Mouse (Mus musculus): Measurements from ENCODE around the gene Ffar2. TPM values are rescaled to one million over a fixed set of nuclear protein-coding genes. Genes with fewer than 3 reads are reported as not detected.

Gene Ffar2
- polyA plus RNA-seq, 2 experiments, result 0.36 to 0.43 TPM

DNA sequence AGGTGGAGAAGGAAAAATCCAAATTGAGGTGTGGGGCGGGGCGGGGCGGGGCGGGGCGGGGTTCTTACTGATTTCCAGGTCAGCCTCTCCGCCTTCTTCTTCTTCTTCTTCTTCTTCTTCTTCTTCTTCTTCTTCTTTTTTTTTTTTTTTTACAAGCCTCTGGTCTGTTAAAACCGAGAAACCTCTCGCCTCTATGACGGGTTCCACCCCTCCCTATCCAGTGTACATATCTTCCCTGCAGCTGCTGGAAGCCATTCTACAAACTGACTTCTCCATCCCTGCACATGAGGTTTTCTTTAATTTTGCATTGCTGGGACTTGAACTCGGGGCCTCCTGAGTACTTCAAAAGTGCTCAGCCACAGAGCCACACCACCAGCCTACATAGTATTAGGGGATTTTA, 3.1 kb upstream of the Ffar2 start:
- no peaks in the 10 kb centered on the region for H3K36me3 ChIP-seq (replicated peaks; ENCODE audit: control insufficient read depth, insufficient read depth, low read depth)
- no peak overlapping the region for H3K27ac ChIP-seq
- TF ChIP-seq EP300 (IDR thresholded peaks at IDR 0.05; ENCODE audit: low read depth), result no peak
- TF ChIP-seq CTCF (IDR thresholded peaks at IDR 0.05; ENCODE audit: low read depth), result no peak
- H3K9me3 ChIP-seq (ENCODE audit: control insufficient read depth, low read length), result no peaks in the 10 kb centered on the region
- no peak overlapping the region for H3K4me2 ChIP-seq (ENCODE audit: low read depth)
- H3K27me3 ChIP-seq (ENCODE audit: control insufficient read depth, insufficient read depth, low read length), result no peaks in the 10 kb centered on the region
- no peak overlapping the region for H3K4me3 ChIP-seq (ENCODE audit: insufficient read depth in 1 of 2, low read depth in 2 of 2, low read length in 2 of 2)
- DNase-seq (ENCODE audit: low read depth in 3 of 3, low spot score in 3 of 3) (no peak), ATAC-seq (ENCODE audit: insufficient read depth) (no peak)
- 63% methylated on average over 10 of the region's 10 CpGs for WGBS (ENCODE audit: insufficient replicate concordance)
- no peak overlapping the region for H3K9ac ChIP-seq (replicated peaks)
- H3K4me1 ChIP-seq (replicated peaks; ENCODE audit: control insufficient read depth in 2 of 2, insufficient read depth in 2 of 2, low read length in 1 of 2), result no peaks in the 10 kb centered on the region; a peak in 1 of 4 replicates

DNA sequence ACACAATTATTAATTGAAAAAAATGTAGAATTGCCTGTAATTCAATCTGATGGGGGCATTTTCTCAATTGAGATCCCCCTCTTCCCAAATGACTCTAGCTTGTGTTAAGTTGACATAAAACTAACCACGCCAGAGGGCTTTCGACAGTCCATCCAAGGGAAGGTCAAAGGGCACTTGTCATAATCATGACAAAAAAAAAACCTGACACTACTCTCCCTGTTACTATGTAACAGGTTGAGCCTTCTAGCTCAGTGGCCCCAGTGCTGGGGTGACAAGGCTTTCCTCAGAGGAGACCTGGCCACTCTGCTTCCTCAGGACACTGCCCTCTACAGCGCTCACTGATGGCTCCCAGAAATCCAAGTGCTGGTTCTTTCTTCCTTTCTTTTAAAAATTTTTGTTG, 731 bp upstream of the Ffar2 start:
- no peak for TF ChIP-seq EP300 (IDR thresholded peaks at IDR 0.05; ENCODE audit: low read depth)
- Histone ChIP-seq H3K9me3 (ENCODE audit: control insufficient read depth, low read length) (no peaks in the 10 kb centered on the region), H3K27ac (no peak overlapping the region), H3K27me3 (ENCODE audit: control insufficient read depth, insufficient read depth, low read length) (no peaks in the 10 kb centered on the region), H3K4me2 (ENCODE audit: low read depth) (no peak overlapping the region), H3K4me3 (ENCODE audit: insufficient read depth in 1 of 2, low read depth in 2 of 2, low read length in 2 of 2) (no peak overlapping the region), H3K9ac (replicated peaks) (no peak overlapping the region), H3K4me1 (replicated peaks; ENCODE audit: control insufficient read depth in 2 of 2, insufficient read depth in 2 of 2, low read length in 1 of 2) (peaks cover 0 to 8% of the 10 kb centered on the region in 2 experiments; a peak in 3 of 4 replicates), H3K36me3 (replicated peaks; ENCODE audit: control insufficient read depth, insufficient read depth, low read depth) (no peaks in the 10 kb centered on the region)
- ATAC-seq (ENCODE audit: insufficient read depth) (no peak), DNase-seq (ENCODE audit: low read depth in 3 of 3, low spot score in 3 of 3) (no peak)
- 71% methylated on average over 3 of the region's 3 CpGs for whole genome bisulfite sequencing (ENCODE audit: insufficient replicate concordance)

- H3K9ac ChIP-seq (replicated peaks), result no peak overlapping the region
- no peaks in the 10 kb centered on the region for H3K36me3 ChIP-seq (replicated peaks; ENCODE audit: control insufficient read depth, insufficient read depth, low read depth)
- H3K4me3 ChIP-seq (ENCODE audit: insufficient read depth in 1 of 2, low read depth in 2 of 2, low read length in 2 of 2), result no peak overlapping the region
- peaks cover 0 to 8% of the 10 kb centered on the region in 2 experiments; a peak in 3 of 4 replicates for H3K4me1 ChIP-seq (replicated peaks; ENCODE audit: control insufficient read depth in 2 of 2, insufficient read depth in 2 of 2, low read length in 1 of 2)
- no peaks in the 10 kb centered on the region for H3K27me3 ChIP-seq (ENCODE audit: control insufficient read depth, insufficient read depth, low read length)
- 27% methylated on average over 5 of the region's 5 CpGs for WGBS (ENCODE audit: insufficient replicate concordance)
- no peak overlapping the region for H3K4me2 ChIP-seq (ENCODE audit: low read depth)
- H3K9me3 ChIP-seq (ENCODE audit: control insufficient read depth, low read length), result no peaks in the 10 kb centered on the region
- H3K27ac ChIP-seq, result no peak overlapping the region
- no peak for ATAC-seq (ENCODE audit: insufficient read depth)
- DNase-seq (ENCODE audit: low read depth in 3 of 3, low spot score in 3 of 3), result no peak
- no peak for TF ChIP-seq EP300 (IDR thresholded peaks at IDR 0.05; ENCODE audit: low read depth)
- TF ChIP-seq CTCF (IDR thresholded peaks at IDR 0.05; ENCODE audit: low read depth), result no peak
Observed at GRCm38 (mm10) chr7:30821532-30821931, 2.0 kb downstream of the Ffar2 start.

DNA sequence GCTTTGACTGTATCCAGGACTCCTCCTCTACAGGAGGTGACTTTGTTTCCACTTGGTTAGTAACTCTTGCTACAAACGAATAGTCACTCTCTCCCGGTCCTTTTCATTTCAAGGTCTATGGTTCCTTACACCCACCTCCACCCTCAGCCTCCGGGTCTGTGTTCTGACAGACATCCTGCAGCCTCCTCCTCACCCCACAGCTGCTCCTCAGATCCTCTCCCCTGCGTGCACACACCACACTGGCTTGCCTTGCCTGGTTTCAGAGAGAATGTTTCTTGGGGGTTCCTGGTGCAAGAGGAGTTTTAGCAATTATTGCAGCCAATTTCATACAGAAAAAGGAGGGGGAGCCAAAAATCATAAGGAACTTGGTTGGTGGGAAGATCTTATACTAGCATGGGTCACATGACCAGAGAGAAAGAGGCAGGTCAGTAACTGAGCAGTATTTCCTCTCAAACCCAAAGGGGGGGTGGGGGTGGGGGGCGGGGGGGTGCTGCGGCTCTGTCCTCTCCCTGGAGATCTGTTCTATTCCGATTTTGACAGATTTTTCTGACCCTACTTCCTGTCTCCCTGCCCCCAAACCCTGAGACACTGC, 2.6 kb downstream of the Ffar2 start:
- H3K4me2 ChIP-seq (ENCODE audit: low read depth), result no peak overlapping the region
- H3K9ac ChIP-seq (replicated peaks), result no peak overlapping the region
- WGBS (ENCODE audit: insufficient replicate concordance), result 18% methylated on average over 7 of the region's 7 CpGs
- no peaks in the 10 kb centered on the region for H3K27me3 ChIP-seq (ENCODE audit: control insufficient read depth, insufficient read depth, low read length)
- no peaks in the 10 kb centered on the region for H3K9me3 ChIP-seq (ENCODE audit: control insufficient read depth, low read length)
- ATAC-seq (ENCODE audit: insufficient read depth) (no peak), DNase-seq (ENCODE audit: low read depth in 3 of 3, low spot score in 3 of 3) (no peak)
- no peak overlapping the region for H3K4me3 ChIP-seq (ENCODE audit: insufficient read depth in 1 of 2, low read depth in 2 of 2, low read length in 2 of 2)
- TF ChIP-seq EP300 (IDR thresholded peaks at IDR 0.05; ENCODE audit: low read depth) (no peak), CTCF (IDR thresholded peaks at IDR 0.05; ENCODE audit: low read depth) (no peak)
- no peak overlapping the region for H3K27ac ChIP-seq
- H3K36me3 ChIP-seq (replicated peaks; ENCODE audit: control insufficient read depth, insufficient read depth, low read depth), result no peaks in the 10 kb centered on the region
- peaks cover 0 to 8% of the 10 kb centered on the region in 2 experiments; a peak in 3 of 4 replicates for H3K4me1 ChIP-seq (replicated peaks; ENCODE audit: control insufficient read depth in 2 of 2, insufficient read depth in 2 of 2, low read length in 1 of 2)

DNA sequence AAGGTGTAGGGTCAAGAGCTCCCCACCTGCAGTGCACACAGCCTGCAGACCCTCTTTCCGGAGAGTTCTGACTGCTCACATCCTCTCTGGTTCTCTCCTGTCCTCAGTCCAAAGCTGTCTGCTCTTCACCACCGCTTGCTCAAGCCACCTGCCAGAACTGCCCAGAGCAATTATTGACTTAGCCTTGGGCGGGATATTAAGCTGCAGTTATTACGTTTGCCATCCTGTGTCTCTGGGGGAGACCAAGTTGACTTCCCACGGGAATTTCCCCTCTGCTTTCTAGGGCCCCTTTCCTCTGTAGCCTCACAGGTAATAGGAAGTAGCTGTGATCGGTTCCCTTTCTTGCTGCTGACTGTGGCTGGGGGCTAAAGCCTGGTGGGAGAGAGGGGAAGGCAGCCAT, 3.4 kb downstream of the Ffar2 start:
- no peak overlapping the region for H3K27ac ChIP-seq
- peaks cover 0 to 8% of the 10 kb centered on the region in 2 experiments; a peak in 3 of 4 replicates for H3K4me1 ChIP-seq (replicated peaks; ENCODE audit: control insufficient read depth in 2 of 2, insufficient read depth in 2 of 2, low read length in 1 of 2)
- no peak overlapping the region for H3K4me3 ChIP-seq (ENCODE audit: insufficient read depth in 1 of 2, low read depth in 2 of 2, low read length in 2 of 2)
- no peak for ATAC-seq (ENCODE audit: insufficient read depth)
- WGBS (ENCODE audit: insufficient replicate concordance), result 38% methylated on average over 6 of the region's 6 CpGs
- TF ChIP-seq EP300 (IDR thresholded peaks at IDR 0.05; ENCODE audit: low read depth), result no peak
- TF ChIP-seq CTCF (IDR thresholded peaks at IDR 0.05; ENCODE audit: low read depth), result no peak
- no peak overlapping the region; the same call in 1 of the 2 replicates for H3K4me2 ChIP-seq (ENCODE audit: low read depth)
- H3K9me3 ChIP-seq (ENCODE audit: control insufficient read depth, low read length), result no peaks in the 10 kb centered on the region
- H3K9ac ChIP-seq (replicated peaks), result no peak overlapping the region
- H3K27me3 ChIP-seq (ENCODE audit: control insufficient read depth, insufficient read depth, low read length), result no peaks in the 10 kb centered on the region
- no peak for DNase-seq (ENCODE audit: low read depth in 3 of 3, low spot score in 3 of 3)
- no peaks in the 10 kb centered on the region for H3K36me3 ChIP-seq (replicated peaks; ENCODE audit: control insufficient read depth, insufficient read depth, low read depth)
